Mouse (Mus musculus) midbrain, embryonic 14.5 days (tissue): ENCODE results near the gene Eif4g3. TPM values are rescaled to one million over a fixed set of nuclear protein-coding genes. Genes with fewer than 3 reads are reported as not detected.

Source experiments
- ATAC-seq: fragments of 200-750 bp; cut with Nextera tagmentation; 2 replicates; pipeline ENCODE4 v1.8.0; 2017; ENCODE audit warnings: moderate number of reproducible peaks, moderate library complexity; ENCODE audit not compliant: low FRiP score, low TSS enrichment
- DNase-seq: peaks from one replicate; pipeline ENCODE4 v3.0.0-alpha.2; 2015
- H3K27ac ChIP-seq: fragments of 300-500 bp; sonication (generic); replicated peaks from 2 replicates; pipeline ENCODE4 v1.5.1; 2014; ENCODE audit warnings: mild to moderate bottlenecking, low read depth, low read length, moderate library complexity
- H3K27me3 ChIP-seq: fragments of 300-500 bp; sonication (generic); 2 replicates; pipeline ENCODE4 v1.6.1; 2014; ENCODE audit warnings: low read length, control low read depth, mixed read lengths; ENCODE audit not compliant: control insufficient read depth, insufficient read depth
- H3K36me3 ChIP-seq: fragments of 300-500 bp; sonication (generic); 2 replicates; pipeline ENCODE4 v1.6.1; 2014; ENCODE audit warnings: low read length, control low read depth; ENCODE audit not compliant: control insufficient read depth, insufficient read depth
- H3K4me1 ChIP-seq: fragments of 300-500 bp; sonication (generic); 2 replicates; pipeline ENCODE4 v1.6.1; 2014; ENCODE audit warnings: mild to moderate bottlenecking, antibody characterized with exemption, low read length, control low read depth; ENCODE audit not compliant: control insufficient read depth, insufficient read depth
- H3K4me2 ChIP-seq: fragments of 300-500 bp; sonication (generic); 2 replicates; pipeline ENCODE4 v1.6.1; 2014; ENCODE audit warnings: mild to moderate bottlenecking, low read length, moderate library complexity
- H3K4me3 ChIP-seq: fragments of 300-500 bp; sonication (generic); replicated peaks from 2 replicates; pipeline ENCODE4 v1.5.1; 2014; ENCODE audit warnings: low read depth, low read length
- H3K9ac ChIP-seq: fragments of 300-500 bp; sonication (generic); replicated peaks from 2 replicates; pipeline ENCODE4 v1.6.1; 2014; ENCODE audit warnings: mild to moderate bottlenecking, low read length, moderate library complexity
- H3K9me3 ChIP-seq: fragments of 300-500 bp; sonication (generic); 2 replicates; pipeline ENCODE4 v1.6.1; 2016; ENCODE audit warnings: low read length, control low read depth, mixed read lengths; ENCODE audit not compliant: control insufficient read depth
- WGBS: fragments of 180-500 bp; shearing (Covaris S2); extraction: QIAGEN DNeasy Blood & Tissue Kit; methylation state at CpG from one replicate; pipeline ENCODE4 v1.1.7; 2014; 5-methylcytosine and 5-hydroxymethylcytosine counted together
- polyA plus RNA-seq: library from polyadenylated mRNA; unstranded; fragments of >200 nt; fragmentation: Nextera tagmentation; extraction: Ambion mirVana; gene quantifications from 2 replicates; pipeline ENCODE4 v1.2.1, GENCODE M21; 2014

The Eif4g3 gene
- polyA plus RNA-seq, 1 experiment from 2014 or later, result 63.0 TPM

DNA sequence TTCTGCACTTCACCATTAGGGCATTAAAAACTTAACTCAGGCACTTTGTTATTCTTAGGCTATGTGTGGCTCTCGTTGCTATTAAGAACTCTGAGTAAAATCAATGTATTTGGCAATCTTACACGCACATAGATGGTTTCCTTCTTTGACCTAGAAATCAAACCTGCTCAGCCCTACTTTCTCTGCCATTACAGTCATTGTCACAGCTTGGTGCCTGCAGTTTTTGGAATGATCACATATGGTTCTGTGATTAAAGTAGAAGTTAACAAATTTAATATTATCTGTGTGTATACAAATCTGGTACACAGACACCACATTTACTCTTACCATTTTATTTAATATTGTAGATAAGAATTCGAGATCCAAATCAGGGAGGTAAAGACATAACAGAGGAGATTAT, 112.1 kb downstream of the Eif4g3 start:
- H3K36me3 ChIP-seq, result peaks cover 65% of the 10 kb centered on the region

DNA sequence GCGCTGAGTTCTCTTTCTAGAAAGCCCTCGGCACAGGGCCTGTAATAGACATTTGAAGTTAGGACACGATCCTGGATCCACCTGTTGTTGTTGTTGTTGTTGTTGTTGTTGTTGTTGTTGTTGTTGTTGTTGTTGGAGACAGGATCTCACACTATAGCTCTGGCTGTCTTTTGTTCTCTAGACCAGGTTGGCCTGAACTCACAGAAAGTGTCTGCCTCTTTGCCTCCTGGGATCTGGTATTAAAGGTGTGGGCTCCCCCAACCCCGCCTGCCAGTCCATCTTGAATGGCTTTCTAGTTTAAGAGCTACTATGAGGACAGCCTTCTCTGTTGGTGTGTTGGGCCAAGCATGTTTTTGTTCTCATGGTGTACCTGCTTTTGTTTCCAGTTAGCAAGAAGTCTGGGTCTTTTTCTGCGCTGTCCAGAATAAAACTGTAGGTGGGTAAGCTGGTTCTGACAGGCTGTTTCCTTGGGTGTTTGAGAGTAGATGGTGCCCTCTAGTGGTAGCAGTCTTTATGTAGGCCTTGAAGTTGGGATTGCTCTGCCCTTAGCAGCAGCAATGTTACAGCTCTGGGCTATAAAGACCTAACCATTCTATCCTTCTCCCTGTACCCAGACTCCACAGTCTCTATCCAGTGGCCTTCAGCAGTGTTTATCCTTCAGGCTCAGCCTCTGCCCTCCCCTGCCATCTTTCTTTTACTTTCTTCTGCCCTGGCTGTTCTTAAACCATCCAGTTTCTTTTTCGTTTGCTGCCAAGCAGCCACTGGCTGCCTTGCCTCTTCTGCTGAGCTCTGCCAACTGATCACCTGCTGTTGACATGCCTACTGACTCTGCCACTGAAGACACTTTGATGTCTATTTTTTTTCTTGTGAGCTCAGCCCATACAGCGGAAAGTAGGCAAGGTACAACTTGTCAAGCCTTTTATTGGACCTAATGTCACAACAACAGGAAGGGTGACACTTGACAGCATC, 114.9 kb downstream of the Eif4g3 start:
- no peaks in the 10 kb centered on the region for H3K9me3 ChIP-seq
- H3K4me3 ChIP-seq, result no peak overlapping the region
- no peak for ATAC-seq
- H3K27ac ChIP-seq, result no peak overlapping the region
- H3K4me1 ChIP-seq, result no peaks in the 10 kb centered on the region
- DNase-seq, result peak; percentile 91
- WGBS, result 92% methylated on average over 7 of the region's 7 CpGs
- no peak overlapping the region for H3K9ac ChIP-seq
- no peak overlapping the region for H3K4me2 ChIP-seq
- peaks cover 66% of the 10 kb centered on the region for H3K36me3 ChIP-seq
- no peaks in the 10 kb centered on the region for H3K27me3 ChIP-seq

More for the DNA sequence above, 112.1 kb downstream of the Eif4g3 start:
- Histone ChIP-seq H3K27ac (no peak overlapping the region), H3K27me3 (no peaks in the 10 kb centered on the region), H3K9ac (no peak overlapping the region), H3K9me3 (no peaks in the 10 kb centered on the region), H3K4me3 (no peak overlapping the region), H3K4me1 (no peaks in the 10 kb centered on the region), H3K4me2 (no peak overlapping the region)
- ATAC-seq, result no peak
- no peak for DNase-seq
- 93% methylated on average over 3 of the region's 3 CpGs for WGBS

DNA sequence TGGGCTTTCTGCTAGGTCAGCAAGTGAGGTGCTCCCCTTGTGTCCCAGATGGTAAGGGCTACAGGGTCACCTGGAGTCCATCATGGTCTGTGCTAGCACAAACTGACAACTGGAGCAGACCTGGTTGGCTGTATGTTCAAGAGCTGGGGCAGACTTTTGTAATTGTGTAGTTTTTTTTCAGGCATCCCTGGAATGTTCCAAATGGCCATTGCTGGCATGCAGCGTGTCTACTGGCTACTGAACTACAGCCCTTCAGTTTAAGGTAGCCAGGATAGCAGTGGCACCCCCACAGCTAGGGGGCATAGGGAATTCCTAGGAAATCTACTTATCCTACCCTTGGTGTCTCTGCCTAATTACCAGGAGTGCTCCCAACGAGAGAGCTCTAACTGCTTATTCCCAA, 115.7 kb downstream of the Eif4g3 start:
- ATAC-seq (no peak), DNase-seq (no peak)
- no peak overlapping the region for H3K4me2 ChIP-seq
- H3K9ac ChIP-seq, result no peak overlapping the region
- H3K27ac ChIP-seq, result no peak overlapping the region
- WGBS, result 74% methylated on average over 2 of the region's 2 CpGs
- no peak overlapping the region for H3K4me3 ChIP-seq
- H3K4me1 ChIP-seq, result no peaks in the 10 kb centered on the region
- H3K36me3 ChIP-seq, result peaks cover 60% of the 10 kb centered on the region
- no peaks in the 10 kb centered on the region for H3K27me3 ChIP-seq
- no peaks in the 10 kb centered on the region for H3K9me3 ChIP-seq

DNA sequence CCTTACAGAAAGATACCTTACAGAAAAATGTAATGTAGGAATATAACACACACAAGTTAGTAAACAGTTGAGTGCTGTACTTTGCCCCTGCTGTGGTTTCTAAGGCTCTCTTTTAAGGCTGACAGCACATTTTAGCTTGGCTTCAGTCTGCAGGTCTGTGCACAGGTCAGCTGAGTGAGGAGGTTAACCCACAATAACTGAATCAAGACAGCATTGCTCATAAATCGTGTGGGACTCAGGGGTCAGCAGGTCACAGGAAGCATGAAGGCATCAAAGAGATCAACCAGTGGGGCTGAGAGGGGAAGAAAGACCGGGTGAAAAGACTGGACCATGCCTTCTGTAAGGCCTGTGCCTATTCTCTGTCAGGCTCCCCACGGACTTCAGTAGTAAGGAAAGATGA, 116.5 kb downstream of the Eif4g3 start:
- no peak for ATAC-seq
- 33% methylated on average over 3 of the region's 3 CpGs for WGBS
- no peak for DNase-seq
- H3K9ac ChIP-seq, result no peak overlapping the region
- no peak overlapping the region for H3K27ac ChIP-seq
- H3K9me3 ChIP-seq, result no peaks in the 10 kb centered on the region
- no peaks in the 10 kb centered on the region for H3K4me1 ChIP-seq
- H3K4me2 ChIP-seq, result no peak overlapping the region
- peaks cover 56% of the 10 kb centered on the region for H3K36me3 ChIP-seq
- H3K4me3 ChIP-seq, result no peak overlapping the region
- no peaks in the 10 kb centered on the region for H3K27me3 ChIP-seq

DNA sequence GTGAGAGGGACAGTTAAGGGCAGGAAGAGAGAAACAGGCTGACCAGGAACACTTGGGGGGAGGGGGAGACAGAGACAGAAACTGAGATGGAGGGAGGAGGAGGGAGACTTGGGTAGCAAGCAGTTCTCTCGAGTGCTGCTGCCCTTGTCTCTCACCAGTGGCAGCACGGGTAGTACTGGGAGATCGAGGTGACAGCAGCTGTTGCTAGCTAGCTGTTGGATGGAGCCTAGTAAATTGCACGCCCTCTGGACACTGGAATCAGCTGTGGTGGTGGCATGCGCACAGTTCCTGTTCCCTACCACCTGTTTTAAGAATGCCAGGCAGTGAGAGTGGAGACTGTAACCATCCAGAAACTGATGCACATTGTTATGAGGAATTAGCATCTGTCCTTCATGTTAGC, 119.0 kb downstream of the Eif4g3 start:
- 83% methylated on average over 5 of the region's 5 CpGs for WGBS
- peaks cover 45% of the 10 kb centered on the region for H3K36me3 ChIP-seq

DNA sequence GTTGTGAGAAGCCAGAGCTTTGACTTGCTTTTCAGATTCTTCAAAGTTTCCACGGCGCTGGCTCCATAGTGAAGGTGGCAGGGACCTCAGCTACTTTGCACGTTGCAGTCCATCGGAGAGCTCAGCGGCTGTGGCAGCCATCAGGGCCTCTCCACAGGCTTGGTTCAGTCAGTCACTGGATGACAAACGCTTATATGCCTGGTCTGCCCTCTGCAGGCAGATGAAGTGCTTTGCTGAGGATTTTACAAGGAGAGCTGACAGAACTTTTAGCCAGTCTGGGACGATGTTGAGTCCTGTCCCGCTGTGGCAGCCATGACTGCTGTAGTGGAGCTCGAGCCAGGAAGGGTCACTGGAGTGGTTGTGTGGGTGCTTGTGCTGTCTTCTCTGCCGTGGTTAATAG, 126.9 kb downstream of the Eif4g3 start:
- H3K4me3 ChIP-seq, result no peak overlapping the region
- no peaks in the 10 kb centered on the region for H3K4me1 ChIP-seq
- DNase-seq (peak; percentile 75), ATAC-seq (no peak)
- H3K9me3 ChIP-seq, result no peaks in the 10 kb centered on the region
- WGBS, result 49% methylated on average over 10 of the region's 10 CpGs
- H3K4me2 ChIP-seq, result no peak overlapping the region
- H3K27ac ChIP-seq, result no peak overlapping the region
- H3K36me3 ChIP-seq, result peaks cover 30% of the 10 kb centered on the region
- H3K9ac ChIP-seq, result no peak overlapping the region
- no peaks in the 10 kb centered on the region for H3K27me3 ChIP-seq

More for the DNA sequence above, 119.0 kb downstream of the Eif4g3 start:
- no peak overlapping the region for H3K4me3 ChIP-seq
- no peak overlapping the region for H3K27ac ChIP-seq
- H3K9me3 ChIP-seq, result no peaks in the 10 kb centered on the region
- no peaks in the 10 kb centered on the region for H3K4me1 ChIP-seq
- no peaks in the 10 kb centered on the region for H3K27me3 ChIP-seq
- H3K4me2 ChIP-seq, result no peak overlapping the region
- ATAC-seq (no peak), DNase-seq (no peak)
- no peak overlapping the region for H3K9ac ChIP-seq

DNA sequence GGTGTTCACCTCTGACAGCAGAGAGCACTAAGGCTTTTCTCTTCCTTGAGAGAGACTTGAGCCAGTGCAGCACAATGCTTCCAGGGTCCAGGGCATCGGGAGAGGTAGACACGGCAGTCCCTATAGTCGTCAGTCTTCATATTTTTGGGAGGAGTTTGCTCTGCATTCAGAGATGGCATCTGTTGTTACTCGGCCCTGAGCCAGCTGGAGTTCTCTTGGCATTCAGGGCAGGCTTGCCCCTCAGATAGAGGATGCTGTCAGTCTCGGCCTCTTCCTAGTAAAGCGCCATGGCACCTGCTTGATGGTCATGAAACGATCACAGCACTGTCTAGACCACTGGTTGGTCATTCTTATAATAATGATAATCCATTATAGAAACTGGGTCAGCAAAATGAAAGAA, 131.2 kb downstream of the Eif4g3 start:
- no peaks in the 10 kb centered on the region for H3K27me3 ChIP-seq
- WGBS, result 80% methylated on average over 7 of the region's 7 CpGs
- DNase-seq, result no peak

DNA sequence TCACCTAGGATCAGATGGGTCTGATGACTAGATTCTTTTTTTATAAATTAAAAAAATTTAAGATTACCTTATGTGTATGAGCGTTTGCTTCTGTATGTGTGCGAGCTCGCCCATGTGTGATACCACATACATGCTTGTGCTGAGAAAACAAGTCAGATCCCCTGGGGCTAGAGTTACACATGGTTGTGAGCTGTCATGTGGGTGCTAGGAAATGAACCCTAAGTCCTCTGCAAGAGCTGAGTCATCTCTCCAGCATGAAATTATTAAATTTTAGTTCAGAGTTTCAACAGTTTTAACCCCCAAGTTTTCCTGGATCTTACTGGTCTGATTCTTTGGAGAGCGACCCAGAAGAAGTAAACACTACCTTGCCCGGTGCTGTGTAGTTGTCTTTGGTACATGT, 134.5 kb downstream of the Eif4g3 start:
- DNase-seq (no peak), ATAC-seq (no peak)
- 97% methylated on average over 5 of the region's 5 CpGs for WGBS
- H3K4me2 ChIP-seq, result no peak overlapping the region
- H3K27ac ChIP-seq, result no peak overlapping the region
- peaks cover 6% of the 10 kb centered on the region; the same call in 1 of the 2 replicates for H3K4me1 ChIP-seq
- H3K27me3 ChIP-seq, result no peaks in the 10 kb centered on the region
- no peaks in the 10 kb centered on the region for H3K9me3 ChIP-seq
- no peak overlapping the region for H3K4me3 ChIP-seq
- H3K36me3 ChIP-seq, result peaks cover 31% of the 10 kb centered on the region
- H3K9ac ChIP-seq, result no peak overlapping the region

More for the DNA sequence above, 131.2 kb downstream of the Eif4g3 start:
- no peaks in the 10 kb centered on the region for H3K9me3 ChIP-seq
- H3K4me3 ChIP-seq, result no peak overlapping the region
- no peaks in the 10 kb centered on the region for H3K4me1 ChIP-seq
- no peak for ATAC-seq
- no peak overlapping the region for H3K9ac ChIP-seq
- H3K36me3 ChIP-seq, result peaks cover 38% of the 10 kb centered on the region
- H3K4me2 ChIP-seq, result no peak overlapping the region
- H3K27ac ChIP-seq, result no peak overlapping the region

DNA sequence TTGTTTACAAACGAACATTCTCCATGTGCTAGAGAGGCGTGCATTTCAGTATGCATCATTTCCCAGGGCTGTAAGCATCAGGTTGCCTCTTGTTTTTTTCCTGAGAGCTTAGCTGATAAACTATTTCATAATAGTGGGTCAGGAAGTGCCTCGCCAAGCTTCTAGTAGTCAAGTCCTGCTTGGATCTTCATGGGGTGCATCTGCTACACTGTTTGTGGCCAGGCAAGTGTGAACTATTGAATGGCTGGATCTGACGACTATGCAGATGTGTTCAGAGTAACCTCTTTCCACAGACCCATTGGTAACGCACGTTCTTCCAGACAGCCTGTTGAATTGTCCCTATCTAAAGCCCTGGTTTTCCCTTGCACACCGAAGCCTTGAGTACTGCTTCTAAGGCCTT, 135.0 kb downstream of the Eif4g3 start:
- 87% methylated on average over 7 of the region's 7 CpGs for WGBS
- no peak overlapping the region for H3K9ac ChIP-seq
- DNase-seq (no peak), ATAC-seq (no peak)
- H3K4me2 ChIP-seq, result no peak overlapping the region
- no peak overlapping the region for H3K27ac ChIP-seq
- peaks cover 35% of the 10 kb centered on the region for H3K36me3 ChIP-seq
- H3K9me3 ChIP-seq, result no peaks in the 10 kb centered on the region
- no peaks in the 10 kb centered on the region for H3K27me3 ChIP-seq
- no peak overlapping the region for H3K4me3 ChIP-seq
- peaks cover 6% of the 10 kb centered on the region; the same call in 1 of the 2 replicates for H3K4me1 ChIP-seq
